ENCODE assay signal across 9 mouse cellular contexts in the genomic region with DNA sequence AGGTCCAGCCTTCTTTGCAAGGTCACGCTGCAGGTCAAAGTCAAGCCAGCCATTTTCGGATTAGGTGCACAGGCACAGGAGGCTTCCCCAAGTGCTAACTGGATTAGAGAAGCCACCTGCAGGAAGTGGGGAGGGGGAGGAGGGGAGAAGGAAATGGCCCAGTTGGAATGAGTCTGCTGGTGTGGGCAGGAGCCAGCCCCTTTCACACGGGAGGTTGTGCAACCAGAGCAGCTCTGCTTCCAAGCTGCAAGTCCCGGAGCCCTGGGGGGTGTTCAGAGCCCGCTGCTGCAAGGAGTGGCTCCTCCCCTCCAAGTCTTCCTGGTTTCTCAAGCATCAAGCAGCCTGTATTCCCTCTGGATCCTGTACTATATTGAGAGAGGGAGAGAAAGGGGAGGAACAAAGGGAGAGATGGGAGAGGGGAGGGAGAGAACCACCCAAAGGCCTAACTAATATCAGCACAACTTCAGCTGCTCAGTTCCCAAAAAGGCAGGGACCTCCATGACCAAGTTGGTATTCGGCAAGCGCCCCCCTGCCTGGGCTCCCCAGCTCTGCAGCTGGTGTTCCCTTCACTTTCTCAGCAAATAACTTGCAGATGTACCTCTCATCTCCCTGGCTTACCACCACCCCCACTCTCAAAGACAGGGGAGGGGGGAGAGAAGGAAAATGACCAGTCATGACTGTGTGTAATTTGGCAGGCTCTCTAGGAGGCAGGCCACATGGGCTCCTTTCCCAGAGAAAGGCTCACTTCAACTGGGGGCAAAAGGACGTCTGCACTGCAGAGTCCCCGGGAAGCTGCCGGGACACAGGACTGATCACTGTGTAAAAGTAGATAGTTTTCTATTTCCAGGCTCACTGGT. TPM values are rescaled to one million over a fixed set of nuclear protein-coding genes. Genes with fewer than 3 reads are reported as not detected.
DNase-seq lines count a peak whose midpoint lies in the region; ATAC-seq lines count a peak whose summit lies in the region.
"Had no signal": no experiment of that assay in that cellular context is flagged by ENCODE, and none has a peak within 500 bp of the region (broad histone marks: within the 10 kb centered on the region; RNA-seq: fewer than 3 reads in every experiment).

No protein-coding gene starts in this region.

- peak; percentile 90 for ATAC-seq in hindbrain, embryonic 15.5 days (ENCODE audit: low FRiP score, low read depth)
- ATAC-seq in limb, embryonic 12.5 days (ENCODE audit: insufficient number of reproducible peaks, insufficient read depth, low FRiP score, low TSS enrichment, low read depth): peak; percentile 92
- ATAC-seq in midbrain, embryonic 13.5 days: peak; percentile 83

- DNase-seq in layer of hippocampus, adult 11-12 months (ENCODE audit: low spot score): peak; percentile 43
- no peak for DNase-seq in layer of hippocampus, postnatal 25 days (ENCODE audit: extremely low spot score in 1 of 2, low spot score in 1 of 2)
- DNase-seq in cerebellum, postnatal 14 days: peak; percentile 45
- DNase-seq in gastrocnemius, postnatal 10 days: peak; percentile 56
- peak; percentile 77 for DNase-seq in thymus, postnatal 25 days

- H3K4me2 ChIP-seq in hindbrain, embryonic 15.5 days: peak overlapping the region; percentile 22; the same call in 1 of the 2 replicates
- peak overlapping the region; percentile 42 for H3K4me2 ChIP-seq in limb, embryonic 12.5 days
- peak overlapping the region; percentile 14; the same call in 1 of the 2 replicates for H3K4me2 ChIP-seq in midbrain, embryonic 13.5 days (replicated peaks)

- peaks cover 50% of the 10 kb centered on the region for H3K4me1 ChIP-seq in hindbrain, embryonic 15.5 days (replicated peaks)
- H3K4me1 ChIP-seq in limb, embryonic 12.5 days (replicated peaks): peaks cover 87% of the 10 kb centered on the region
- peaks cover 63% of the 10 kb centered on the region for H3K4me1 ChIP-seq in midbrain, embryonic 13.5 days (replicated peaks)

- no peak overlapping the region for H3K4me3 ChIP-seq in hindbrain, embryonic 15.5 days
- no peak overlapping the region for H3K4me3 ChIP-seq in limb, embryonic 12.5 days (replicated peaks)
- no peak overlapping the region for H3K4me3 ChIP-seq in midbrain, embryonic 13.5 days (replicated peaks)

- no peaks in the 10 kb centered on the region for H3K36me3 ChIP-seq in hindbrain, embryonic 15.5 days
- H3K36me3 ChIP-seq in limb, embryonic 12.5 days: peaks cover 9% of the 10 kb centered on the region; the same call in 1 of the 2 replicates
- H3K36me3 ChIP-seq in midbrain, embryonic 13.5 days: no peaks in the 10 kb centered on the region

- peak overlapping the region; percentile 61 for H3K27ac ChIP-seq in hindbrain, embryonic 15.5 days (replicated peaks)
- H3K27ac ChIP-seq in limb, embryonic 12.5 days: peak overlapping the region; percentile 84
- peak overlapping the region; percentile 72 for H3K27ac ChIP-seq in midbrain, embryonic 13.5 days

- 21% methylated on average over 10 of the region's 10 CpGs for WGBS in hindbrain, embryonic 15.5 days
- 4% methylated on average over 10 of the region's 10 CpGs for WGBS in limb, embryonic 12.5 days
- WGBS in midbrain, embryonic 13.5 days: 8% methylated on average over 10 of the region's 10 CpGs

- no peaks in the 10 kb centered on the region for H3K27me3 ChIP-seq in hindbrain, embryonic 15.5 days
- 0 out of 2 replicates have a peak, but pooled peaks cover 2% of the 10 kb centered on the region for H3K27me3 ChIP-seq in limb, embryonic 12.5 days
- H3K27me3 ChIP-seq in midbrain, embryonic 13.5 days: no peaks in the 10 kb centered on the region

- no peak overlapping the region for H3K9ac ChIP-seq in hindbrain, embryonic 15.5 days
- 0 out of 2 replicates have a peak overlapping the region, but pooled peaks have one; percentile 9 for H3K9ac ChIP-seq in limb, embryonic 12.5 days (replicated peaks)
- H3K9ac ChIP-seq in midbrain, embryonic 13.5 days (replicated peaks): peak overlapping the region; percentile 37

- H3K9me3 ChIP-seq in hindbrain, embryonic 15.5 days: no peaks in the 10 kb centered on the region
- H3K9me3 ChIP-seq in limb, embryonic 12.5 days: no peaks in the 10 kb centered on the region
- no peaks in the 10 kb centered on the region for H3K9me3 ChIP-seq in midbrain, embryonic 13.5 days
- H3K9me3 ChIP-seq: G1E had no signal

RNA-seq across cellular contexts. Expression of gene Lrig1, which starts 52.2 kb away (rescaled TPM):
- 10 to 100 TPM; 28.0 to 30.5 TPM for total RNA-seq in layer of hippocampus, postnatal 25 days (2021)
- 10 to 100 TPM; 52.1 to 54.0 TPM for total RNA-seq in gastrocnemius, postnatal 10 days (2021)
- 20.6 and 23.8 TPM in 2 replicates for polyA plus RNA-seq in hindbrain, embryonic 15.5 days (2015; fragmentation: Nextera tagmentation; extraction: Ambion mirVana)
- polyA plus RNA-seq in limb, embryonic 12.5 days (2016; fragmentation: Nextera tagmentation; extraction: Ambion mirVana): 20.5 and 25.0 TPM in 2 replicates
- polyA plus RNA-seq in midbrain, embryonic 13.5 days (2015; fragmentation: Nextera tagmentation; extraction: Ambion mirVana): 10.5 and 11.4 TPM in 2 replicates

Comparison
In these comparisons a context has a peak if more than half of its experiments do, and no peak if none do; other contexts are left out.
1. DNase-seq: peak in layer of hippocampus, adult 11-12 months (single experiment), cerebellum, postnatal 14 days (2 of 2), gastrocnemius, postnatal 10 days (single experiment) and thymus, postnatal 25 days (single experiment); none in layer of hippocampus, postnatal 25 days (0 of 2).
2. Peak in every context shown above with its lines, with median percentiles within 50 percentile points of each other: ATAC-seq, H3K27ac ChIP-seq and H3K4me2 ChIP-seq.